Mouse (Mus musculus) MEL (cell line): ENCODE data around the gene Gxylt2.

ENCODE experiments used
- CHD2 ChIP-seq: IDR thresholded peaks from 2 replicates; pipeline ENCODE4 v1.6.1; 2011; ENCODE audit warnings: low read length, improper control_type of control experiment
- CTCF ChIP-seq, 3 experiments: IDR thresholded peaks in 2 of 3; conservative IDR thresholded peaks in 1 of 3; 2 replicates each; pipeline ENCODE4 v1.5.1; 2011 to 2012; ENCODE audit warnings: low read length in 3 of 3, low read depth in 2 of 3, mild to moderate bottlenecking in 2 of 3, improper control_type of control experiment in 1 of 3, inconsistent platforms in 1 of 3, mixed read lengths in 1 of 3, moderate library complexity in 1 of 3; ENCODE audit not compliant: control insufficient read depth in 1 of 3, insufficient read depth in 1 of 3, poor library complexity in 1 of 3, severe bottlenecking in 1 of 3
- EP300 ChIP-seq, 2 experiments: IDR thresholded peaks; 2 replicates each; pipeline ENCODE4 v1.6.1; 2011; ENCODE audit warnings: improper control_type of control experiment in 2 of 2, low read length in 2 of 2, low read depth in 1 of 2, mild to moderate bottlenecking in 1 of 2
- GABPA ChIP-seq: IDR thresholded peaks from 2 replicates; pipeline ENCODE4 v1.6.1; 2012; ENCODE audit warnings: low read depth, mild to moderate bottlenecking, inconsistent platforms, low read length, improper control_type of control experiment, moderate library complexity
- HCFC1 ChIP-seq: IDR thresholded peaks from 2 replicates; pipeline ENCODE4 v1.6.1; 2012; ENCODE audit warnings: low read depth, mild to moderate bottlenecking, inconsistent platforms, low read length, improper control_type of control experiment, moderate library complexity
- MAX ChIP-seq: IDR thresholded peaks from 2 replicates; pipeline ENCODE4 v1.6.1; 2011; ENCODE audit warnings: low read length, improper control_type of control experiment
- MEF2A ChIP-seq: IDR thresholded peaks from 2 replicates; pipeline ENCODE4 v1.6.1; 2014; ENCODE audit warnings: low read depth, mild to moderate bottlenecking, inconsistent platforms, low read length, improper control_type of control experiment; ENCODE audit not compliant: poor library complexity, insufficient replicate concordance, severe bottlenecking; ENCODE audit errors: extremely low read depth
- MYB ChIP-seq: IDR thresholded peaks from 2 replicates; pipeline ENCODE4 v1.6.1; 2011; ENCODE audit warnings: mild to moderate bottlenecking, low read depth, low read length, improper control_type of control experiment
- POLR2A ChIP-seq, 2 experiments: IDR thresholded peaks; 2 replicates each; pipeline ENCODE4 v1.6.1; 2011 to 2012; ENCODE audit warnings: low read length in 2 of 2, mild to moderate bottlenecking in 2 of 2, control low read depth in 1 of 2, improper control_type of control experiment in 1 of 2, low read depth in 1 of 2, moderate library complexity in 1 of 2; ENCODE audit not compliant: control insufficient read depth in 1 of 2, insufficient read depth in 1 of 2, poor library complexity in 1 of 2
- SMC3 ChIP-seq: IDR thresholded peaks from 2 replicates; pipeline ENCODE4 v1.6.1; 2011; ENCODE audit warnings: low read depth, low read length, improper control_type of control experiment
- TAL1 ChIP-seq: IDR thresholded peaks from 2 replicates; pipeline ENCODE4 v1.6.1; 2012; ENCODE audit warnings: mild to moderate bottlenecking, inconsistent platforms, low read length, moderate library complexity, mixed read lengths
- TCF12 ChIP-seq: IDR thresholded peaks from 2 replicates; pipeline ENCODE4 v1.6.1; 2014; ENCODE audit warnings: low read depth, mild to moderate bottlenecking, inconsistent platforms, low read length, improper control_type of control experiment, moderate library complexity
- ZNF384 ChIP-seq: IDR thresholded peaks from 2 replicates; pipeline ENCODE4 v1.6.1; 2012; ENCODE audit warnings: low read depth, mild to moderate bottlenecking, inconsistent platforms, low read length, improper control_type of control experiment

DNA sequence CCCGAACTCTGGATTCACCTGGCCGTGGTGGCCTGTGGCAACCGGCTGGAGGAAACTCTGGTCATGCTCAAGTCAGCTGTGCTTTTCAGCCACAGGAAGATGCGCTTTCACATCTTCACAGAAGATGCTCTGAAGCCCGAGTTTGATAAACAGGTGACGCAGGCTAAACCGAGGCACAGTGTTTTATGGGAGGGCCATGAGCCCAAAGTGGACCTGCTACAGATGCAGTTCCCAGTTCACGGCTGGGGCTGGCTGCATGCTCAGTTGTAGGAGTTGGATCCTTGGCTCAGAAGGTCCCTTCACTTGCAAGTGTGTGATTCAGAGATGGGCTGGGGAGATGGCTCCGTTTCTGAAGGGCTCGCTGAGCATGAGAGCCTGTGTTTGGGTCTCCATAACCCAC lies 28.7 kb downstream of the Gxylt2 start:
- TF ChIP-seq HCFC1 (no peak), MAX (no peak), CHD2 (no peak), EP300 (IDR thresholded peaks at IDR 0.05; ENCODE audit: low read depth in 1 of 2, low read length in 2 of 2) (no peak), CTCF (IDR thresholded peaks at IDR 0.05 in 2 of 3, conservative IDR thresholded peaks at IDR 0.05 in 1 of 3; ENCODE audit: control insufficient read depth in 1 of 3, insufficient read depth in 1 of 3, low read depth in 2 of 3, low read length in 3 of 3, poor library complexity in 1 of 3, severe bottlenecking in 1 of 3) (no peak), ZNF384 (no peak), POLR2A (IDR thresholded peaks at IDR 0.05; ENCODE audit: control insufficient read depth in 1 of 2, insufficient read depth in 1 of 2, low read depth in 1 of 2, low read length in 2 of 2, poor library complexity in 1 of 2) (no peak), TCF12 (no peak), TAL1 (no peak), SMC3 (no peak), MYB (no peak), MEF2A (no peak), GABPA (no peak)
